17 mouse cellular contexts compared by ENCODE assay signal in the genomic region with DNA sequence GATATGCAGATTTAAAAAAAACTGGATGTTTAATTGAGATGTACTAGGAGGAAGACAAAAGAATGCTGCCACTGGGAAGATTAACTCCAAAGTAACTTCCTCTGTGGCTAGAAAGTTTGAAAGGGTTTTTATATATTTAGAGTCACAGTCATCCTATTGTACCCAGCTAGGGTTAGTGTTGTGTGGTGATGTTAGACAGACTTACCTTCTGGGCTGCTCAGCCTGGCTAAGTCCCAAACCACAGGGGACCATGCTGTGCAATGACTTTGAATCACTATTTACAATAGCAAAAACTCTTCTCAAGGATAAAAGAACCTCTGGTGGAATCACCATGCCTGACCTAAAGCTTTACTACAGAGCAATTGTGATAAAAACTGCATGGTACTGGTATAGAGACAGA.
"Had no signal": no experiment of that assay in that cellular context is flagged by ENCODE, and none has a peak within 500 bp of the region (broad histone marks: within the 10 kb centered on the region; RNA-seq: fewer than 3 reads in every experiment).

No protein-coding gene starts in this region.

- DNase-seq: left cerebral cortex, postnatal 4 days; liver; liver, embryonic 13.5 days; liver, postnatal 0 days; lung, adult 18-20 months; lung, adult 2 months; lung, embryonic 14.5 days; lung, postnatal 10 days; lung, postnatal 14 days; lung, postnatal 36 days; lung, postnatal 4 days; midbrain, embryonic 14.5 days had no signal

- ATAC-seq: liver, embryonic 12.5 days; liver, postnatal 0 days; lung, postnatal 0 days; midbrain, embryonic 13.5 days; midbrain, embryonic 15.5 days; midbrain, embryonic 16.5 days had no signal
